Mouse (Mus musculus) hindbrain, embryonic 11.5 days (tissue): Measurements from ENCODE around the gene Hmga2. TPM values are rescaled to one million over a fixed set of nuclear protein-coding genes. Genes with fewer than 3 reads are reported as not detected.

Experiments
- ATAC-seq: fragments of 200-750 bp; cut with Nextera tagmentation; 2 replicates; pipeline ENCODE4 v1.8.0; 2017; ENCODE audit warnings: mild to moderate bottlenecking, moderate TSS enrichment, moderate library complexity; ENCODE audit not compliant: low FRiP score
- DNase-seq: peaks from one replicate; pipeline ENCODE4 v3.0.0-alpha.2; 2015; ENCODE audit warnings: low spot score
- H3K27ac ChIP-seq: fragments of 300-500 bp; sonication (generic); 2 replicates; pipeline ENCODE4 v1.5.1; 2014; ENCODE audit warnings: mild to moderate bottlenecking, low read depth, low read length
- H3K27me3 ChIP-seq: fragments of 300-500 bp; sonication (generic); 2 replicates; pipeline ENCODE4 v1.6.1; 2014; ENCODE audit warnings: mild to moderate bottlenecking, low read length, moderate library complexity, mixed read lengths; ENCODE audit not compliant: control insufficient read depth, insufficient read depth
- H3K36me3 ChIP-seq: fragments of 300-500 bp; sonication (generic); 2 replicates; pipeline ENCODE4 v1.6.1; 2014; ENCODE audit warnings: mild to moderate bottlenecking, low read length, moderate library complexity, mixed read lengths; ENCODE audit not compliant: control insufficient read depth, insufficient read depth
- H3K4me1 ChIP-seq: fragments of 300-500 bp; sonication (generic); replicated peaks from 2 replicates; pipeline ENCODE4 v1.6.1; 2014; ENCODE audit warnings: low read length, mixed read lengths; ENCODE audit not compliant: control insufficient read depth, insufficient read depth
- H3K4me2 ChIP-seq: fragments of 300-500 bp; sonication (generic); replicated peaks from 2 replicates; pipeline ENCODE4 v1.6.1; 2014; ENCODE audit warnings: mild to moderate bottlenecking, low read depth, low read length
- H3K4me3 ChIP-seq: fragments of 300-500 bp; sonication (generic); 2 replicates; pipeline ENCODE4 v1.5.1; 2014; ENCODE audit warnings: low read depth, low read length
- H3K9ac ChIP-seq: fragments of 300-500 bp; sonication (generic); 2 replicates; pipeline ENCODE4 v1.6.1; 2014; ENCODE audit warnings: low read depth, low read length
- H3K9me3 ChIP-seq: fragments of 300-500 bp; sonication (generic); 2 replicates; pipeline ENCODE4 v1.6.1; 2016; ENCODE audit warnings: low read length; ENCODE audit not compliant: control insufficient read depth
- WGBS: fragments of 180-500 bp; shearing (Covaris S2); extraction: QIAGEN DNeasy Blood & Tissue Kit; methylation state at CpG from one replicate; pipeline ENCODE4 v1.1.7; 2014; 5-methylcytosine and 5-hydroxymethylcytosine counted together
- polyA plus RNA-seq: library from polyadenylated mRNA; unstranded; fragments of >200 nt; fragmentation: Nextera tagmentation; extraction: Ambion mirVana; gene quantifications from 2 replicates; pipeline ENCODE4 v1.2.1, GENCODE M21; 2014

Hmga2 gene
- polyA plus RNA-seq, 1 experiment from 2014 or later = 42.9 TPM

GRCm38 (mm10) chr10:120500794-120501193 is 24.5 kb upstream of the Hmga2 start:
- peak; percentile 66; the same call in 1 of the 2 replicates for ATAC-seq
- no peaks in the 10 kb centered on the region for H3K36me3 ChIP-seq
- H3K4me3 ChIP-seq = no peak overlapping the region
- DNase-seq = peak; percentile 41
- H3K9me3 ChIP-seq = no peaks in the 10 kb centered on the region
- H3K4me1 ChIP-seq = no peaks in the 10 kb centered on the region
- H3K9ac ChIP-seq = no peak overlapping the region
- H3K27ac ChIP-seq = no peak overlapping the region
- WGBS = 61% methylated on average over 9 of the region's 9 CpGs
- H3K4me2 ChIP-seq = no peak overlapping the region
- no peaks in the 10 kb centered on the region for H3K27me3 ChIP-seq

GRCm38 (mm10) chr10:120498086-120498485 is 21.8 kb upstream of the Hmga2 start:
- H3K4me3 ChIP-seq = no peak overlapping the region
- ATAC-seq (no peak), DNase-seq (no peak)
- no peaks in the 10 kb centered on the region for H3K9me3 ChIP-seq
- H3K27me3 ChIP-seq = no peaks in the 10 kb centered on the region
- H3K4me2 ChIP-seq = no peak overlapping the region
- H3K9ac ChIP-seq = no peak overlapping the region
- H3K27ac ChIP-seq = no peak overlapping the region
- no peaks in the 10 kb centered on the region for H3K4me1 ChIP-seq
- no peaks in the 10 kb centered on the region for H3K36me3 ChIP-seq

GRCm38 (mm10) chr10:120494653-120495052 is 18.4 kb upstream of the Hmga2 start:
- no peaks in the 10 kb centered on the region for H3K9me3 ChIP-seq
- H3K4me3 ChIP-seq = no peak overlapping the region
- H3K4me1 ChIP-seq = no peaks in the 10 kb centered on the region
- WGBS = 94% methylated on average over 1 of the region's 1 CpGs
- ATAC-seq (no peak), DNase-seq (no peak)
- H3K27me3 ChIP-seq = no peaks in the 10 kb centered on the region
- H3K27ac ChIP-seq = no peak overlapping the region
- H3K4me2 ChIP-seq = no peak overlapping the region
- no peak overlapping the region for H3K9ac ChIP-seq
- no peaks in the 10 kb centered on the region for H3K36me3 ChIP-seq

GRCm38 (mm10) chr10:120491477-120491876 is 15.2 kb upstream of the Hmga2 start:
- H3K4me2 ChIP-seq = no peak overlapping the region
- H3K27ac ChIP-seq = no peak overlapping the region
- no peaks in the 10 kb centered on the region for H3K27me3 ChIP-seq
- no peak overlapping the region for H3K9ac ChIP-seq
- DNase-seq = no peak
- ATAC-seq = no peak
- H3K4me1 ChIP-seq = no peaks in the 10 kb centered on the region
- no peak overlapping the region for H3K4me3 ChIP-seq
- H3K9me3 ChIP-seq = no peaks in the 10 kb centered on the region
- 85% methylated on average over 5 of the region's 5 CpGs for WGBS
- H3K36me3 ChIP-seq = no peaks in the 10 kb centered on the region

- DNase-seq = no peak
- WGBS = 80% methylated on average over 3 of the region's 3 CpGs
These were observed 13.3 kb upstream of the Hmga2 start for GRCm38 (mm10) chr10:120489611-120490010.

GRCm38 (mm10) chr10:120488526-120488925 is 12.3 kb upstream of the Hmga2 start:
- Histone ChIP-seq H3K27me3 (no peaks in the 10 kb centered on the region), H3K27ac (no peak overlapping the region), H3K4me3 (no peak overlapping the region), H3K4me2 (no peak overlapping the region), H3K9me3 (no peaks in the 10 kb centered on the region), H3K9ac (no peak overlapping the region), H3K36me3 (no peaks in the 10 kb centered on the region), H3K4me1 (no peaks in the 10 kb centered on the region)
- ATAC-seq (no peak), DNase-seq (no peak)
- WGBS = 79% methylated on average over 4 of the region's 4 CpGs

More at GRCm38 (mm10) chr10:120489611-120490010, 13.3 kb upstream of the Hmga2 start:
- H3K4me3 ChIP-seq = no peak overlapping the region
- no peak overlapping the region for H3K9ac ChIP-seq
- H3K36me3 ChIP-seq = no peaks in the 10 kb centered on the region
- H3K27me3 ChIP-seq = no peaks in the 10 kb centered on the region
- no peak overlapping the region for H3K4me2 ChIP-seq
- no peak for ATAC-seq
- H3K4me1 ChIP-seq = no peaks in the 10 kb centered on the region
- no peak overlapping the region for H3K27ac ChIP-seq
- no peaks in the 10 kb centered on the region for H3K9me3 ChIP-seq

- no peaks in the 10 kb centered on the region for H3K9me3 ChIP-seq
- no peak overlapping the region for H3K4me2 ChIP-seq
- no peak overlapping the region for H3K27ac ChIP-seq
- H3K9ac ChIP-seq = no peak overlapping the region
- WGBS = 91% methylated on average over 1 of the region's 1 CpGs
- H3K36me3 ChIP-seq = no peaks in the 10 kb centered on the region
- DNase-seq = no peak
- ATAC-seq = no peak
- no peaks in the 10 kb centered on the region for H3K27me3 ChIP-seq
- H3K4me1 ChIP-seq = no peaks in the 10 kb centered on the region
- H3K4me3 ChIP-seq = no peak overlapping the region
These were observed 11.6 kb upstream of the Hmga2 start for GRCm38 (mm10) chr10:120487881-120488280.

GRCm38 (mm10) chr10:120485461-120485860 is 9.2 kb upstream of the Hmga2 start:
- Histone ChIP-seq H3K9me3 (no peaks in the 10 kb centered on the region), H3K9ac (no peak overlapping the region), H3K4me2 (no peak overlapping the region), H3K4me3 (no peak overlapping the region), H3K27ac (no peak overlapping the region), H3K36me3 (no peaks in the 10 kb centered on the region), H3K4me1 (no peaks in the 10 kb centered on the region), H3K27me3 (no peaks in the 10 kb centered on the region)
- ATAC-seq (no peak), DNase-seq (no peak)
- 79% methylated on average over 1 of the region's 1 CpGs for WGBS

- H3K27me3 ChIP-seq = no peaks in the 10 kb centered on the region
- no peak for ATAC-seq
- H3K36me3 ChIP-seq = no peaks in the 10 kb centered on the region
- 82% methylated on average over 4 of the region's 4 CpGs for WGBS
- no peak for DNase-seq
- H3K4me2 ChIP-seq = no peak overlapping the region
- H3K27ac ChIP-seq = no peak overlapping the region
- no peak overlapping the region for H3K4me3 ChIP-seq
- H3K9me3 ChIP-seq = no peaks in the 10 kb centered on the region
- H3K4me1 ChIP-seq = no peaks in the 10 kb centered on the region
- no peak overlapping the region for H3K9ac ChIP-seq
These were observed 7.9 kb upstream of the Hmga2 start for GRCm38 (mm10) chr10:120484144-120484543.
